Mouse (Mus musculus): ENCODE measurements at regions not wholly inside any gene's neighbourhood (a gene's known extent, or its start where the extent isn't known, plus 50 kb on each side); places are given as distances from the start of the nearest gene placed in this dataset.

- TF ChIP-seq CTCF (conservative IDR thresholded peaks at IDR 0.05; ENCODE audit: insufficient read depth, insufficient read length, low read depth, low read length) (no peak), POLR2A (IDR thresholded peaks at IDR 0.05; ENCODE audit: low read depth, low read length) (no peak)
These were observed 114.4 kb upstream of the Dock1 start for GRCm38 (mm10) chr7:134556061-134556460.
